Mouse (Mus musculus): ENCODE results near the gene Man1b1.

DNA sequence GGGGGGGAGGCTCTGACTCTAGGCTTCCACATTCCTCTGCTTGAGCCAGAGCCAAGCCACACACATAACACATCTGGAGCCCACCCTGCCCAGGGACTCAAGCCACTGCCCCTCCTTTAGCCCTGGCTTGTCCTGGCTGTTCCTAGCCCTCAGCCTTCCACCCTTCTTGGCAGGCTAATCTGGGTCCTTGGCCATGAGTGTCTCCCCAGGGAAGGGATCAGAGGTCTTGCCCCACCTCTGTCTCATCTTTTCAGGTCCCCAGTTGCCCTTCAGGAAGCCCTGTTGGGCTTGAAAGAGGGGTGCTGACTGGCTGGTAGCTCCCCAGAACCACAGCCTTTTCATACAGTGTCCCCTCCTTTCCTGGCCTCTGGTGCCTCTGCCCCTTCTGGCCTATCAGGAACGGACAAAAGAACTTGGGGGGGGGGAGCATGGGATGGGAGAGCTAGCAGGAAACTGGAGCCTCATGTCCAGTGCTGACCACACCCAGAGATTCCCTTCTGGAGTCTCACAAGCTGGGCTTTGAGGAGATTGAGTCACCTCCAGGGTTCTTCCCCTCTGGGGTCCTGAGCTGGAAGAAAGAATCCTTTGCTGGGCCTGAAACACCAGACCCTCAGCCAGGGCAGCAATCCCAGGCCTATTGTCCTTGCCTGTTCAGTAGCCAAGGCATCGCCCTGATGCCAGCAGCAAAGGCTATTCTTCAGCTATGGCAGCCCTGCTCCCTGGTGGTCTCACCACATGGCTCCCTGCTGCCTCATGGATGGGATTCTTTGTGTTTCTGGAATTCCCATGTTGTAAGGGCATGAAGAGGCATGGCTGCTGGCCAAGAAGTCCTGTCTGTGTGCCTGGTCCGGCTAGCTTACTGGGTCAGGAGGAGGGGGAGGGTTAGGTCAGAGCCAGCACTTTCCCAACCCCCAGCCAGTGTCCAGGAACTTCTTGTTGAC lies 62.4 kb downstream of the Man1b1 start:
- TF ChIP-seq POLR2A (IDR thresholded peaks at IDR 0.05; ENCODE audit: borderline replicate concordance, extremely low read depth, insufficient read depth, insufficient read length, poor library complexity, severe bottlenecking) (no peak), CTCF (IDR thresholded peaks at IDR 0.05; ENCODE audit: borderline replicate concordance, extremely low read depth, insufficient read depth, insufficient read length) (no peak)

All from brain, embryonic 14.5 days (tissue).